Mouse (Mus musculus) embryonic fibroblast, embryonic 13.5 days (primary cell): ENCODE data around the gene Tns3. TPM values are rescaled to one million over a fixed set of nuclear protein-coding genes. Genes with fewer than 3 reads are reported as not detected.

Experiments used
- H3K27ac ChIP-seq: 2 replicates; pipeline ENCODE4 v1.5.1; 2012; ENCODE audit warnings: low read length, control low read depth, inconsistent platforms; ENCODE audit not compliant: insufficient read depth
- H3K4me1 ChIP-seq: 2 replicates; pipeline ENCODE4 v1.6.1; 2011; ENCODE audit warnings: low read length; ENCODE audit not compliant: control insufficient read depth, insufficient read depth
- H3K4me3 ChIP-seq: 2 replicates; pipeline ENCODE4 v1.5.1; 2011; ENCODE audit warnings: mild to moderate bottlenecking, control low read depth, low read length; ENCODE audit not compliant: insufficient read depth
- CTCF ChIP-seq: IDR thresholded peaks from 2 replicates; pipeline ENCODE4 v1.5.1; 2011; ENCODE audit warnings: mild to moderate bottlenecking, control low read depth, low read length, moderate library complexity, borderline replicate concordance; ENCODE audit not compliant: insufficient read depth
- POLR2A ChIP-seq: IDR thresholded peaks from 2 replicates; pipeline ENCODE4 v1.6.1; 2011; ENCODE audit warnings: low read depth, mild to moderate bottlenecking, control low read depth, low read length, moderate library complexity
- polyA plus RNA-seq: library from polyadenylated mRNA; stranded (reverse); fragments of >200 nt; gene quantifications from 2 replicates; pipeline ENCODE4 v1.2.4, GENCODE M21; 2011; ENCODE audit warnings: low read depth; ENCODE audit not compliant: missing spikeins, insufficient read length

Tns3 gene
- polyA plus RNA-seq, 1 experiment = 96.5 TPM

DNA sequence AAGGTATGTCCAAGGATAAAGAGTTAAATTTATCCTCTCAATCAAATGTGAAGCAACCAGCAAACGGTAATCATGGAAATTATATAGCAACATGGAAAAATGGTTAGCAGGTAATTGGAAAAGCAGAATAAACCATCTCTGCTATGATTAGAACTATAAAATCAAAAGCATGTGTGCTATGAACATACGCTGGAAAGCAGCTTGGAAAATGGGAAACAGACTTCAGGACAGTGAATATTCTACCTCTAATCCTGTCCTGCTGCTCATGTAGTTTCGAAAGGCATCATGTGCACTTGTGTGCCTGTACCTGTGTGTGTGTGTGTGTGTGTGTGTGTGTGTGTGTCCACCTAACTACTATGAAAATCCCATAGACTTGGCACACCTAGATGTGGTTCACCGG, 226.1 kb downstream of the Tns3 start:
- Histone ChIP-seq H3K27ac (peak overlapping the region; percentile 72), H3K4me1 (peaks cover 10% of the 10 kb centered on the region), H3K4me3 (no peak overlapping the region)
- TF ChIP-seq CTCF = no peak
- no peak for TF ChIP-seq POLR2A

DNA sequence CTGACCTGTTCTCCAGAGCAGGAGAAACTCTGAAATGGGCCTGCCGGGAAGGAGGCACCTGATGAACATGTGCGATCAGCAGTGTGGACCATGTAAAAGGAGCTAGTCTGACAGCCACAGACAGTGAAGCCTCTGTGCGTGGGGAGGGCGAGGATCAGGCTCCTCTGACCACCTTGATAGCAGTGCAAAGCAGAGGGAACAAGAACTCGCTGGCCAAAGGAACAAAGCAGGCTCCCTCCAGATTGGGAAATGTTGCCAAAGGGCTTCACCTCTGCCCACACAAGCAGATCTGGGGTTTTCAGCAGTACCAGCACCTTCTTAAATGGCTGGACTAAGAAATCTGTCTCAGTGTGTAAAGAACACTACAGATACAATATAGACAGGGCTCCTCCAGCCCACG, 229.2 kb downstream of the Tns3 start:
- Histone ChIP-seq H3K27ac (no peak overlapping the region), H3K4me3 (no peak overlapping the region), H3K4me1 (peaks cover 10% of the 10 kb centered on the region)
- TF ChIP-seq POLR2A (no peak), CTCF (no peak)

DNA sequence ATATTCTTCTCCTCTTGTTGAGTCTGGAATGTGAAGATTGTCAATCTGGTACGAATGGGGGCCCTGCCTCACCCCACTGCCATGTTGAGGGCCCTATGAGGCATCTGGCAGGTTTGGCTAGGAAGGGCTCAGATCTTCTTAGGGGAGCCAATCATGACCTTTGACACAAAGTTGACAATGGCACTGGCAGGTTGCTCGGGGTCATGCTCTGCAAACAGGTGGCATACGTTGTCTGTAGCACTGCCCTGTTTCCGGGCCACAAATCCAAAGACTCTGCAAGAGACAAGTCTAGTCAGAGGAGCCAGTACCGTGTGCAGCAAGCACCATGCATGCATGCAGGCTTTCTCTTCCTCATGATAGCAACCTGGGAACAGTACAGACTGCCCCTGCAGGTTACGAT, 230.0 kb downstream of the Tns3 start:
- Histone ChIP-seq H3K4me1 (peaks cover 10% of the 10 kb centered on the region), H3K27ac (no peak overlapping the region), H3K4me3 (no peak overlapping the region)
- TF ChIP-seq CTCF (no peak), POLR2A (no peak)

DNA sequence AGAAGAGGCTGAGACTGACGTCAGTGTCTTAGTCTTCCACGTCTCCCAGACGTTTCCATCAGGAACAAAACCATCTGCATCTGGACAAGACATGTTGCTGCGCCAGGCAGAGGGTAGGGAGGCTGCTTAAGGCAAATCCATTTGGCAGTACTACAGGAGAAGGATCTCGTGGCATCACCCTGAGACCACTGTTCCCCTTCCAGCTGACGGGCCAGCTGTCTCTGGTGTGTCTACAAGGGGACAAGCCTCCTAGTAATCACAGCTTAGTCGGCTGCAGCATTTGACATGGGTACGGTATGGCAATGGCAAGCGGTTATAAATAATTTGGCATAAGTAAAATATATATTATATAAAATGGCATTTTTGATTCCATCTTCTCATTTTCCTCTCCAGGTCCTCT, 230.9 kb downstream of the Tns3 start:
- TF ChIP-seq POLR2A = no peak
- TF ChIP-seq CTCF = no peak
- Histone ChIP-seq H3K4me3 (no peak overlapping the region), H3K27ac (no peak overlapping the region), H3K4me1 (peaks cover 2% of the 10 kb centered on the region; the same call in 1 of the 2 replicates)

DNA sequence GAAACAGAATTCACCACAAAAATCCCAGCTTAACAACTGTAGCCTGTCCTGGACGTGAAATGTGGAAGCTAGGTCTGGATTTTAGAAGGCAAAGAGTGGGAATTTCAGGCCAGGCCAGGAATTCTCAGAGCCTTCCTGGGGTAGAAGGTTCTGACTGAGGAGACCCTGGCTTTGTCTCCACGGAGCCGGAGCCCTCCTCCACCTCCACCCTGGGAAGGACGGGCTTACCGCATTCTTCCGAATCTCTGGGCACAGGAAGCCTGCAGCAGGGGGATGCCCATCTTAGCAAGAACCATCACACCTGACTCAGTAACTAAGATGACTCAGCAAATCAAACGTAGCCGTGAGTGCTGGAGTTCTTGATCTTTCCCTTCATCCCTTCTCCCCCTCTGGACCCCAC, 231.4 kb downstream of the Tns3 start:
- no peak overlapping the region for H3K27ac ChIP-seq
- no peak overlapping the region for H3K4me3 ChIP-seq
- TF ChIP-seq POLR2A = no peak
- H3K4me1 ChIP-seq = no peaks in the 10 kb centered on the region

DNA sequence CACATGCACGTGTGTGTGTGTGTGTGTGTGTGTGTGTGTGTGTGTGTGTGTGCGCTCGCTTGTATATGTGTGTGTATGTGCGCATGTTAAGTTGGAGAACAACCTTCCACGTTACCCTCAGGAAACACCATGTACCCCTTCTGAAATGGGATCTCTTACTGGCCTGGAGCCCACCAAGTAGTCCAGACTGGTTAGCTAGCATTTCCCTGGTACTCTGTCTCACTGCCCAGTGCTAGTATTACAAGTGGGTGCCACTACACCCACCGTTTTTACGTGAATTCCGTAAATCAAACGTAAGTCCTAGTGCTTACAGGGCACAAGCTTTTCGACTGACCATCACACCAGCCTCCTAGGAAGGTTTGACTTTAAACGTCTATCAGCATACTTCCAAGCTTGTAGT, 236.7 kb downstream of the Tns3 start:
- TF ChIP-seq CTCF = no peak
- TF ChIP-seq POLR2A = no peak
- Histone ChIP-seq H3K27ac (no peak overlapping the region), H3K4me1 (peaks cover 11% of the 10 kb centered on the region), H3K4me3 (no peak overlapping the region)

DNA sequence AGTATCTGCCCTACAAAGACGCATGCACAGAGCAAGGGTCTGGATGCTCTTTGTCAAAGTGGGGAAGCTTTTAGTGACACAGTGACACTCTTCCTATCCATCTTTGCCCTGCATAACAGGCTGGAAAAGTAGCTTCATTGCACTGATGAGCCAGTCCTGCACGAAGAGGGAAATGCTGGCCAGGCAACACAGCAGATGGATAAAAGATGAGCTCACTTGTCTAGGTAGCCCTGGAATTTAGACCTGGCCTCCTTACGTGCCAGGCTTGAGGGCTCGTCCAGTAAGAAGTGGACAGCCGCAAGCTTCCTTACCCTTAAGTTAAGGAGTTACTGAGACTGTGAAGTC, 239.1 kb downstream of the Tns3 start:
- peaks cover 11% of the 10 kb centered on the region for H3K4me1 ChIP-seq
- TF ChIP-seq CTCF = no peak
- TF ChIP-seq POLR2A = no peak
- no peak overlapping the region for H3K4me3 ChIP-seq
- H3K27ac ChIP-seq = peak overlapping the region; percentile 9; the same call in 1 of the 2 replicates

DNA sequence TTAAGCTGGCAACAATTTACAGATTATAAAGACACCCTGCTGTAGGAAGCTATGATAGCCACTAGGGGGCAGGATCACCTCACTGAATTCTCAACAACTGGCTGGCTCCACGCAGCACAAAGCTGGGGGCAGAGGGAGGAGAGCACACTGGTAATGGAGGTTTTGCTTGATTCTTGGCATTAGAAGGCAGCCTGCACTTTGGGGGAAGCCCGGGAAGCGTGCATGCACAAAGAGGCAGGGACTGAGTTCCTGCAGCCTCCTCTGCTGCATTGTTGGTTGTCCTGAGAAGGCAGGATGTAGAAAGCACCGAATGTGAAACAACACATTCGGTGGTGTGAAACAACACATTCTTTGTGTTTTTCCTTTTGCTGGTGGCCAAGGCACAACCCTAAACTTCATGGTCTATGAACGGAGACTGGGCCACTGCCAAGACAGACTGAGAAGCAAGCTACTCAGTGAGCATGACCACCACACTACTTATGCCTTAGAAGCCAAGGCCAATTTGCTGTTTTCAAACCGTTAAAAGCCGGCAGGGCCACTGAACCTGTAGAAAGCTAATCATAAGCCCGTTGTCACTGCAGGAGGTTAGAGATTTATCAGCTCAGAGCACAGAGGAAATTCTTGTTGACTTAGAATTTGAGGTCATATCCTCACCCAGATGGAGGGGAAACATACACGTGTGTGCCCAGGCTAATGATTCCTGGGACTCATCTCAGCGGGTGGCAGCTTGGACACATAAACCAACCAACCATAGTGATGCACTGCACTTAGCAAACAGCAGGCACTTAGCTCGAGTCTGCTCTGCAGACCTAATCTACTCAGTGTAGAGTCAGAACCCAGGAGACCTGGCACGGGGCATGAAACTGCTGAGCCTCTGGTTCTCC, 239.8 kb downstream of the Tns3 start:
- no peak overlapping the region for H3K4me3 ChIP-seq
- H3K4me1 ChIP-seq = peaks cover 11% of the 10 kb centered on the region
- H3K27ac ChIP-seq = peak overlapping the region; percentile 9; the same call in 1 of the 2 replicates
- TF ChIP-seq POLR2A (no peak), CTCF (peak; percentile 72)

DNA sequence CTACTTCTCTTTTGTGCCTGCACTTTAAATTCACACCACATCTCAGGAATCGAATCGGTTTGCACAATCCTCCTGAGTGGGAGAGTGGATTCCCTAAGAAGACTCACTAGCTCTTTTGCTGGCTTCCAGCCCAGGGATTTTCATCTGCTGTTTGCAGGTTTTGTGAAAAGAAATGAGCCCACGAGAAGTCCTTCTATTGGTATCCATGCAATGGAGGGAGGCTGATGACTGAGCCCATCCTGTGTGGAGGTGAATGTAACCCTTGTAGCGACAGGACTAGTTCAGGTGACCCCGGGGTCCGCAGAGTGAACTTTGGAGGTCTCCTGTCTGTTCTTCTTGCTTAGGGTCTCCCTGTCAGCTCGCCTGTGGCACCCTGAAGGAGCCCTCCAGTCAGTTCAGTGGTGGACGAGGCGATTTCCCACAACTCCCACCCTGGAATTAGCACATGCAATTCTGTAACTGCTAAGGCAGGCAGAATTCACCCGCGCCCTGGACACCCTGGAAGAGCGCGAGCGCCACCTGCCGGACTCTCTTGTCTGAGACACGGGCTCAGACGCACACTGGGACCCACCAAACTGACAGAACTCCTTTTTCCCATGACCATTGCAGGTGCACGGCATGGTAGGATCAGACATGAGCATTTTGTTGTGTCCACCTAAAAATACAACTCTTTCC, 259.0 kb downstream of the Tns3 start:
- no peak overlapping the region for H3K27ac ChIP-seq

DNA sequence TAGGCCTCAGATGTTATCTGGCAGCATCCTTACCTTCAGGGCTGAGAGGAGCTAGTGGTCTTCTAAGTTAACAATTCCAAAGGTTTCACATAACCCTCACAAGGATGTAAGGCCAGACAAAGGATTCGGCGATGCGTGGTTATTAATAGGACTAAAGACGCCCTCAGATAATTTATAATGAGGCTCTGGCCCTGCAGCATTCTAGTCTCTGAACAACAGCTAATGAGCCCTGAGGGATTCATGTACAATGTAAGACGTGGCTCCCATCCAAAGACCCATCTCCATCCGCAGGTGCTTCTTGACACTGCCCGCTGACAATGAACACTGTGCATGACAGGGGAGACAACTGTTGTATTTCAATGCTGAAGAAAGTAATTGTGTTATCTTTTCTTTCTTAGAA, 263.0 kb downstream of the Tns3 start:
- Histone ChIP-seq H3K4me3 (no peak overlapping the region), H3K4me1 (no peaks in the 10 kb centered on the region), H3K27ac (no peak overlapping the region)
- no peak for TF ChIP-seq CTCF
- no peak for TF ChIP-seq POLR2A

More for the DNA sequence above, 259.0 kb downstream of the Tns3 start:
- H3K4me3 ChIP-seq = no peak overlapping the region
- TF ChIP-seq POLR2A = no peak
- TF ChIP-seq CTCF = peak; percentile 75
- H3K4me1 ChIP-seq = no peaks in the 10 kb centered on the region
